Mouse (Mus musculus) large intestine, adult 2 months (tissue): ENCODE results near the gene Mtmr1. TPM values are rescaled to one million over a fixed set of nuclear protein-coding genes. Genes with fewer than 3 reads are reported as not detected.

Experiments
- DNase-seq: peaks from one replicate; pipeline ENCODE4 v3.0.0-alpha.2; 2012; ENCODE audit warnings: low read depth, low spot score
- WGBS: fragments of 180-500 bp; shearing (Covaris S2); methylation state at CpG from one replicate; pipeline ENCODE4 v1.1.7; 2018; 5-methylcytosine and 5-hydroxymethylcytosine counted together
- polyA plus RNA-seq: library from polyadenylated mRNA; depleted of rRNA; stranded (reverse); fragments of >200 nt; gene quantifications from 2 replicates; pipeline ENCODE4 v1.2.3, GENCODE M21; 2012; rRNA removed

Mtmr1 gene
- polyA plus RNA-seq, 1 experiment, result 6.7 TPM

GRCm38 (mm10) chrX:71435542-71435941 is 71.0 kb downstream of the Mtmr1 start:
- no peak for DNase-seq
- WGBS, result 89% methylated on average over 2 of the region's 2 CpGs

- DNase-seq, result no peak
- 81% methylated on average over 6 of the region's 6 CpGs for WGBS
Measured at GRCm38 (mm10) chrX:71439473-71439872, 74.9 kb downstream of the Mtmr1 start.

- no peak for DNase-seq
- WGBS, result 78% methylated on average over 5 of the region's 5 CpGs
Measured at GRCm38 (mm10) chrX:71442916-71443315, 78.4 kb downstream of the Mtmr1 start.

GRCm38 (mm10) chrX:71456078-71456737 is 91.6 kb downstream of the Mtmr1 start:
- WGBS, result 85% methylated on average over 6 of the region's 6 CpGs
- DNase-seq, result no peak

- 58% methylated on average over 7 of the region's 7 CpGs for WGBS
- no peak for DNase-seq
Measured at GRCm38 (mm10) chrX:71464138-71464826, 99.7 kb downstream of the Mtmr1 start.

- 80% methylated on average over 1 of the region's 1 CpGs for WGBS
Measured at GRCm38 (mm10) chrX:71465417-71465816, 100.9 kb downstream of the Mtmr1 start.

GRCm38 (mm10) chrX:71467491-71467890 is 102.9 kb downstream of the Mtmr1 start:
- WGBS, result 80% methylated on average over 3 of the region's 3 CpGs

More at GRCm38 (mm10) chrX:71465417-71465816, 100.9 kb downstream of the Mtmr1 start:
- no peak for DNase-seq

More at GRCm38 (mm10) chrX:71467491-71467890, 102.9 kb downstream of the Mtmr1 start:
- no peak for DNase-seq

Other genes with a start within 250 kb of the Mtmr1 start
- gene Mtm1, start 154.0 kb upstream of the Mtmr1 start, polyA plus RNA-seq, result 6.4 and 8.4 TPM in 2 replicates
- gene Cd99l2, start 128.1 kb downstream of the Mtmr1 start, polyA plus RNA-seq, result 5.6 and 5.7 TPM in 2 replicates
- gene Hmgb3, start 191.2 kb downstream of the Mtmr1 start, polyA plus RNA-seq, result 12.6 and 16.6 TPM in 2 replicates